Mouse (Mus musculus) heart, embryonic 16.5 days (tissue): ENCODE results near the gene Tbxas1. TPM values are rescaled to one million over a fixed set of nuclear protein-coding genes. Genes with fewer than 3 reads are reported as not detected.

Experiments used
- ATAC-seq: fragments of 200-750 bp; cut with Nextera tagmentation; replicated peaks from 2 replicates; pipeline ENCODE4 v1.8.0; 2017; ENCODE audit warnings: moderate number of reproducible peaks; ENCODE audit not compliant: insufficient read depth, low FRiP score; ENCODE audit errors: extremely low read depth
- H3K27ac ChIP-seq: fragments of 300-500 bp; sonication (generic); 2 replicates; pipeline ENCODE4 v1.5.1; 2014; ENCODE audit warnings: mild to moderate bottlenecking, low read length, control low read depth, moderate library complexity
- H3K27me3 ChIP-seq: fragments of 300-500 bp; sonication (generic); 2 replicates; pipeline ENCODE4 v1.6.1; 2014; ENCODE audit warnings: low read length, mixed read lengths; ENCODE audit not compliant: control insufficient read depth, insufficient read depth
- H3K36me3 ChIP-seq: fragments of 300-500 bp; sonication (generic); 2 replicates; pipeline ENCODE4 v1.6.1; 2014; ENCODE audit not compliant: control insufficient read depth, insufficient read depth
- H3K4me1 ChIP-seq: fragments of 300-500 bp; sonication (generic); 2 replicates; pipeline ENCODE4 v1.6.1; 2014; ENCODE audit warnings: low read length, mixed read lengths; ENCODE audit not compliant: control insufficient read depth, insufficient read depth
- H3K4me2 ChIP-seq: fragments of 300-500 bp; sonication (generic); 2 replicates; pipeline ENCODE4 v1.6.1; 2014; ENCODE audit warnings: low read depth, mild to moderate bottlenecking, control low read depth, low read length
- H3K4me3 ChIP-seq: fragments of 300-500 bp; sonication (generic); 2 replicates; pipeline ENCODE4 v1.5.1; 2014; ENCODE audit warnings: mild to moderate bottlenecking, control low read depth, low read length
- H3K9ac ChIP-seq: fragments of 300-500 bp; sonication (generic); 2 replicates; pipeline ENCODE4 v1.6.1; 2014; ENCODE audit warnings: low read length, control low read depth
- H3K9me3 ChIP-seq: fragments of 300-500 bp; sonication (generic); replicated peaks from 2 replicates; pipeline ENCODE4 v1.6.1; 2016; ENCODE audit warnings: low read length; ENCODE audit not compliant: control insufficient read depth
- WGBS: fragments of 180-500 bp; shearing (Covaris S2); extraction: QIAGEN DNeasy Blood & Tissue Kit; methylation state at CpG from one replicate; pipeline ENCODE4 v1.1.7; 2014; 5-methylcytosine and 5-hydroxymethylcytosine counted together
- polyA plus RNA-seq: library from polyadenylated mRNA; unstranded; fragments of >200 nt; fragmentation: Nextera tagmentation; extraction: Ambion mirVana; gene quantifications from 2 replicates; pipeline ENCODE4 v1.2.1, GENCODE M21; 2015

Gene Tbxas1
- polyA plus RNA-seq, 1 experiment from 2014 or later: 1.9 TPM

GRCm38 (mm10) chr6:39007223-39007622, 132.0 kb downstream of the Tbxas1 start:
- Histone ChIP-seq H3K9ac (no peak overlapping the region), H3K36me3 (no peaks in the 10 kb centered on the region), H3K4me1 (no peaks in the 10 kb centered on the region), H3K27ac (no peak overlapping the region), H3K9me3 (no peaks in the 10 kb centered on the region), H3K4me2 (no peak overlapping the region), H3K27me3 (no peaks in the 10 kb centered on the region), H3K4me3 (no peak overlapping the region)
- WGBS: 44% methylated on average over 5 of the region's 5 CpGs
- ATAC-seq: no peak

GRCm38 (mm10) chr6:39008116-39008515, 132.9 kb downstream of the Tbxas1 start:
- Histone ChIP-seq H3K4me2 (no peak overlapping the region), H3K27ac (no peak overlapping the region), H3K9ac (no peak overlapping the region), H3K36me3 (no peaks in the 10 kb centered on the region), H3K9me3 (peaks cover 4% of the 10 kb centered on the region), H3K4me1 (no peaks in the 10 kb centered on the region), H3K4me3 (no peak overlapping the region), H3K27me3 (no peaks in the 10 kb centered on the region)
- WGBS: 61% methylated on average over 4 of the region's 4 CpGs
- ATAC-seq: no peak

GRCm38 (mm10) chr6:39013034-39013832, 138.0 kb downstream of the Tbxas1 start:
- WGBS: 75% methylated on average over 10 of the region's 10 CpGs
- H3K27me3 ChIP-seq: no peaks in the 10 kb centered on the region
- no peaks in the 10 kb centered on the region for H3K36me3 ChIP-seq
- no peak overlapping the region for H3K27ac ChIP-seq
- peaks cover 4% of the 10 kb centered on the region for H3K9me3 ChIP-seq
- no peak overlapping the region for H3K4me2 ChIP-seq
- no peak overlapping the region for H3K4me3 ChIP-seq
- H3K9ac ChIP-seq: no peak overlapping the region
- H3K4me1 ChIP-seq: peaks cover 9% of the 10 kb centered on the region; the same call in 1 of the 2 replicates
- ATAC-seq: no peak

- peaks cover 13% of the 10 kb centered on the region; the same call in 1 of the 2 replicates for H3K4me1 ChIP-seq
- no peak overlapping the region for H3K27ac ChIP-seq
- H3K4me3 ChIP-seq: no peak overlapping the region
- H3K27me3 ChIP-seq: no peaks in the 10 kb centered on the region
- WGBS: 63% methylated on average over 11 of the region's 11 CpGs
- no peak overlapping the region for H3K9ac ChIP-seq
- H3K4me2 ChIP-seq: no peak overlapping the region
- no peaks in the 10 kb centered on the region for H3K36me3 ChIP-seq
- H3K9me3 ChIP-seq: peaks cover 2% of the 10 kb centered on the region
- no peak for ATAC-seq
Measured at GRCm38 (mm10) chr6:39017942-39018341, 142.7 kb downstream of the Tbxas1 start.

- no peaks in the 10 kb centered on the region; the same call in 1 of the 2 replicates for H3K9me3 ChIP-seq
- ATAC-seq: no peak
- no peaks in the 10 kb centered on the region for H3K27me3 ChIP-seq
- no peak overlapping the region for H3K27ac ChIP-seq
- WGBS: 71% methylated on average over 7 of the region's 7 CpGs
- H3K9ac ChIP-seq: no peak overlapping the region
- peaks cover 13% of the 10 kb centered on the region; the same call in 1 of the 2 replicates for H3K4me1 ChIP-seq
- no peak overlapping the region for H3K4me3 ChIP-seq
- H3K4me2 ChIP-seq: no peak overlapping the region
- H3K36me3 ChIP-seq: no peaks in the 10 kb centered on the region
Measured at GRCm38 (mm10) chr6:39018805-39019204, 143.6 kb downstream of the Tbxas1 start.

GRCm38 (mm10) chr6:39019219-39019618, 144.0 kb downstream of the Tbxas1 start:
- H3K9ac ChIP-seq: no peak overlapping the region
- H3K4me1 ChIP-seq: peaks cover 13% of the 10 kb centered on the region; the same call in 1 of the 2 replicates
- H3K36me3 ChIP-seq: no peaks in the 10 kb centered on the region
- 39% methylated on average over 5 of the region's 5 CpGs for WGBS
- H3K27me3 ChIP-seq: no peaks in the 10 kb centered on the region
- peak; percentile 41; the same call in 1 of the 2 replicates for ATAC-seq
- no peaks in the 10 kb centered on the region; the same call in 1 of the 2 replicates for H3K9me3 ChIP-seq
- no peak overlapping the region for H3K4me2 ChIP-seq
- no peak overlapping the region for H3K27ac ChIP-seq
- H3K4me3 ChIP-seq: no peak overlapping the region

GRCm38 (mm10) chr6:39021909-39022308, 146.7 kb downstream of the Tbxas1 start:
- Histone ChIP-seq H3K36me3 (no peaks in the 10 kb centered on the region), H3K27me3 (no peaks in the 10 kb centered on the region), H3K4me3 (no peak overlapping the region), H3K9ac (no peak overlapping the region), H3K4me1 (peaks cover 19% of the 10 kb centered on the region), H3K27ac (no peak overlapping the region), H3K4me2 (no peak overlapping the region), H3K9me3 (no peaks in the 10 kb centered on the region; the same call in 1 of the 2 replicates)
- WGBS: 80% methylated on average over 1 of the region's 1 CpGs
- ATAC-seq: no peak

- no peaks in the 10 kb centered on the region; the same call in 1 of the 2 replicates for H3K9me3 ChIP-seq
- H3K4me2 ChIP-seq: no peak overlapping the region
- H3K4me1 ChIP-seq: peaks cover 15% of the 10 kb centered on the region
- H3K4me3 ChIP-seq: no peak overlapping the region
- H3K9ac ChIP-seq: no peak overlapping the region
- no peak overlapping the region for H3K27ac ChIP-seq
- 63% methylated on average over 7 of the region's 7 CpGs for WGBS
- H3K36me3 ChIP-seq: no peaks in the 10 kb centered on the region
- no peaks in the 10 kb centered on the region for H3K27me3 ChIP-seq
- no peak for ATAC-seq
Measured at GRCm38 (mm10) chr6:39022461-39023181, 147.4 kb downstream of the Tbxas1 start.

- ATAC-seq: no peak
- H3K27ac ChIP-seq: no peak overlapping the region
Measured at GRCm38 (mm10) chr6:39024631-39025030, 149.4 kb downstream of the Tbxas1 start.

More at GRCm38 (mm10) chr6:39024631-39025030, 149.4 kb downstream of the Tbxas1 start:
- Histone ChIP-seq H3K4me2 (no peak overlapping the region), H3K4me1 (peaks cover 8% of the 10 kb centered on the region), H3K27me3 (no peaks in the 10 kb centered on the region), H3K36me3 (no peaks in the 10 kb centered on the region), H3K9ac (no peak overlapping the region), H3K9me3 (no peaks in the 10 kb centered on the region), H3K4me3 (no peak overlapping the region)
- WGBS: 76% methylated on average over 4 of the region's 4 CpGs
